Mouse (Mus musculus) ES-E14 (cell line): ENCODE data around the gene Efhc1.

ENCODE experiments used
- CHD2 ChIP-seq: IDR thresholded peaks from 2 replicates; pipeline ENCODE4 v1.6.1; 2014; ENCODE audit warnings: mild to moderate bottlenecking, low read depth, low read length, inconsistent platforms
- HCFC1 ChIP-seq: IDR thresholded peaks from 2 replicates; pipeline ENCODE4 v1.6.1; 2012; ENCODE audit warnings: low read length, inconsistent platforms, borderline replicate concordance; ENCODE audit not compliant: insufficient read depth
- MAFK ChIP-seq: IDR thresholded peaks from 2 replicates; pipeline ENCODE4 v1.6.1; 2014; ENCODE audit warnings: mild to moderate bottlenecking, low read depth, low read length, inconsistent platforms; ENCODE audit not compliant: insufficient read depth
- ZC3H11A ChIP-seq: IDR thresholded peaks from 2 replicates; pipeline ENCODE4 v1.6.1; 2012; ENCODE audit warnings: low read depth, mild to moderate bottlenecking, inconsistent platforms, low read length, borderline replicate concordance

- TF ChIP-seq MAFK (no peak), HCFC1 (no peak), CHD2 (no peak), ZC3H11A (no peak)
These were observed 31.7 kb upstream of the Efhc1 start for GRCm38 (mm10) chr1:20919728-20920127.
